Mouse (Mus musculus) liver, embryonic 14.5 days (tissue): ENCODE measurements at regions not wholly inside any gene's neighbourhood (a gene's known extent, or its start where the extent isn't known, plus 50 kb on each side); places are given as distances from the start of the nearest gene placed in this dataset.

ENCODE experiments used
- CTCF ChIP-seq: IDR thresholded peaks from 2 replicates; pipeline ENCODE4 v1.5.1; 2016; ENCODE audit warnings: antibody characterized with exemption, low read depth, control low read depth
- EP300 ChIP-seq: IDR thresholded peaks from 2 replicates; pipeline ENCODE4 v1.6.1; 2016; ENCODE audit warnings: antibody characterized with exemption, low read depth

- no peak for TF ChIP-seq CTCF
- no peak for TF ChIP-seq EP300
These were observed 134.1 kb upstream of the Lhx1 start for GRCm38 (mm10) chr11:84659370-84659937.
